In the genomic region with DNA sequence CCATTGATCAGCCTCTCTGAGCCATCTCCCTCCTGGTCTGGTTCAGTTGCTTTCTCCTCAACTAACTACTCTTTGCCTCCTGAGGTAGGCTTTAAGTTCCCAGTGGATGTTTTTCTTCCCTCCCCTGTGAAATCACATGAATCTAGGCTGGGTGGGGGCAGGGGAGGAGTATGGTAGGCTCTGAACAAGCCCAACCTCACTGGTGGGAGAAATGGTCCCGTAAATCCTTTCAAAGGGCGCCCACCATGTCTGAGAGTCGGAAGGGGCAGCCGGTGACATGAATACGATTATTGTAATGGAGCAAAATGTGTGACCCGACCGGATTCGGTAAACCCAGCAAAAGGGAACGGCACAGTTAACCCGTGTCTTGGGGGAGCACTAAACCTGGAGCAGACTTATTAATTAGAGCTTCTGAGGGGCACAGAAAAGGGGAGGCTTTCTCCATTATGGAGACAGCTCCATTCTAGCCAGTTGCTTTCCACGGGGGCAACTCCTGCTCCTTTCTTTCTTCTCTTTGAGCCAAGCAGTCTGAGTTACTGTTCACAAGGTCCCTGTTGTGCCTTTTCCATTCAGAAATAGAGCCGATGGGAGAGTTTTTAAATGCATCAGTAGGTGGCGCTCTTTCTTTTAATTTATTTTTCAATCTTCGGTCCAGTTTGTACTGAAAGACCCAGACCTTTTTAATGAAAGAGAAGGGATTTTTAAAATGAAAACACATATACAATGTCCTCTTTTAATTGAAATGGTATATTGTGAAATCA, we compare ENCODE assay signal across 8 mouse cellular contexts.
DNase-seq lines count a peak whose midpoint lies in the region; ATAC-seq and TF ChIP-seq lines count a peak whose summit lies in the region.

No protein-coding gene starts in this region.

- H3K4me3 ChIP-seq in liver, adult 2 months (ENCODE audit: insufficient read depth, low read depth, low read length): no peak overlapping the region
- no peak overlapping the region for H3K4me3 ChIP-seq in embryonic facial prominence, embryonic 10.5 days
- no peak overlapping the region for H3K4me3 ChIP-seq in hindbrain, embryonic 10.5 days
- H3K4me3 ChIP-seq in midbrain, embryonic 16.5 days (ENCODE audit: low read depth, low read length): peak overlapping the region; percentile 24

- no peaks in the 10 kb centered on the region for H3K4me1 ChIP-seq in liver, adult 2 months (ENCODE audit: control insufficient read depth, insufficient read depth, low read length)
- peaks cover 5% of the 10 kb centered on the region; the same call in 1 of the 2 replicates for H3K4me1 ChIP-seq in embryonic facial prominence, embryonic 10.5 days
- peaks cover 4% of the 10 kb centered on the region; the same call in 1 of the 2 replicates for H3K4me1 ChIP-seq in hindbrain, embryonic 10.5 days (replicated peaks)
- H3K4me1 ChIP-seq in midbrain, embryonic 16.5 days (ENCODE audit: control insufficient read depth, insufficient read depth, low read length): no peaks in the 10 kb centered on the region

- DNase-seq in liver, adult 2 months (ENCODE audit: extremely low read depth, low read depth, low spot score): peak; percentile 26
- no peak for DNase-seq in liver
- no peak for DNase-seq in embryonic facial prominence, embryonic 10.5 days (ENCODE audit: low spot score)
- DNase-seq in hindbrain, embryonic 10.5 days (ENCODE audit: low spot score): peak; percentile 4
- peak; percentile 4 for DNase-seq in layer of hippocampus, adult 9-11 months
- no peak for DNase-seq in urinary bladder, adult 2 months (ENCODE audit: low spot score)
- DNase-seq in urinary bladder, postnatal 36 days (ENCODE audit: low spot score in 2 of 2): no peak

- no peak overlapping the region for H3K9ac ChIP-seq in liver, adult 2 months (ENCODE audit: low read depth, low read length)
- H3K9ac ChIP-seq in midbrain, embryonic 16.5 days (ENCODE audit: low read depth, low read length): 0 out of 2 replicates have a peak overlapping the region, but pooled peaks have one; percentile 41

- no peak overlapping the region for H3K27ac ChIP-seq in liver, adult 2 months (replicated peaks; ENCODE audit: insufficient read depth, low read depth, low read length)
- peak overlapping the region; percentile 65 for H3K27ac ChIP-seq in embryonic facial prominence, embryonic 10.5 days (replicated peaks)
- no peak overlapping the region for H3K27ac ChIP-seq in hindbrain, embryonic 10.5 days
- H3K27ac ChIP-seq in midbrain, embryonic 16.5 days (ENCODE audit: low read length): no peak overlapping the region

- no peaks in the 10 kb centered on the region for H3K27me3 ChIP-seq in liver, adult 2 months (ENCODE audit: control insufficient read depth, insufficient read depth, low read length)
- peaks cover 11% of the 10 kb centered on the region for H3K27me3 ChIP-seq in embryonic facial prominence, embryonic 10.5 days (replicated peaks; ENCODE audit: low read depth, poor library complexity, severe bottlenecking)
- H3K27me3 ChIP-seq in hindbrain, embryonic 10.5 days (ENCODE audit: insufficient read depth, poor library complexity, severe bottlenecking): no peaks in the 10 kb centered on the region; the same call in 1 of the 2 replicates
- H3K27me3 ChIP-seq in midbrain, embryonic 16.5 days (ENCODE audit: control insufficient read depth, insufficient read depth, low read depth, low read length): no peaks in the 10 kb centered on the region

- H3K79me2 ChIP-seq in liver, adult 2 months (ENCODE audit: control insufficient read depth, insufficient read depth, low read length): no peaks in the 10 kb centered on the region

- 48% methylated on average over 14 of the region's 14 CpGs for WGBS in liver, adult 2 months
- WGBS in embryonic facial prominence, embryonic 10.5 days: 54% methylated on average over 14 of the region's 14 CpGs
- WGBS in hindbrain, embryonic 10.5 days: 52% methylated on average over 14 of the region's 14 CpGs
- 40% methylated on average over 14 of the region's 14 CpGs for WGBS in midbrain, embryonic 16.5 days

- TF ChIP-seq POLR2A in liver, adult 2 months (IDR thresholded peaks at IDR 0.05; ENCODE audit: extremely low read depth, insufficient read depth, low read length): no peak

- peak overlapping the region; percentile 47 for H3K4me2 ChIP-seq in midbrain, embryonic 16.5 days (ENCODE audit: low read length)

- no peaks in the 10 kb centered on the region for H3K36me3 ChIP-seq in liver, adult 2 months (ENCODE audit: control insufficient read depth, insufficient read depth, low read length)
- H3K36me3 ChIP-seq in embryonic facial prominence, embryonic 10.5 days (replicated peaks): no peaks in the 10 kb centered on the region
- no peaks in the 10 kb centered on the region for H3K36me3 ChIP-seq in hindbrain, embryonic 10.5 days
- no peaks in the 10 kb centered on the region for H3K36me3 ChIP-seq in midbrain, embryonic 16.5 days (ENCODE audit: control insufficient read depth, insufficient read depth, low read length)

- no peaks in the 10 kb centered on the region for H3K9me3 ChIP-seq in embryonic facial prominence, embryonic 10.5 days
- no peaks in the 10 kb centered on the region for H3K9me3 ChIP-seq in hindbrain, embryonic 10.5 days
- H3K9me3 ChIP-seq in midbrain, embryonic 16.5 days (replicated peaks; ENCODE audit: control insufficient read depth, low read length, poor library complexity, severe bottlenecking): no peaks in the 10 kb centered on the region

- 0 out of 2 replicates have a peak, but pooled peaks have one; percentile 15 for TF ChIP-seq CTCF in liver, adult 2 months (IDR thresholded peaks at IDR 0.05; ENCODE audit: low read depth, low read length)

- peak; percentile 84 for ATAC-seq in midbrain, embryonic 16.5 days

Comparison
In these comparisons a context has a peak if more than half of its experiments do, and no peak if none do; other contexts are left out.
1. DNase-seq: peak in liver, adult 2 months (single experiment), hindbrain, embryonic 10.5 days (single experiment) and layer of hippocampus, adult 9-11 months (single experiment); none in liver (single experiment), embryonic facial prominence, embryonic 10.5 days (single experiment), urinary bladder, adult 2 months (single experiment) and urinary bladder, postnatal 36 days (0 of 2).